Mouse (Mus musculus) testis, adult 2 months (tissue): ENCODE measurements around the gene Gse1.

Experiments used
- CTCF ChIP-seq: fragments of 200-500 bp; IDR thresholded peaks from 2 replicates; pipeline ENCODE4 v1.5.1; 2012; ENCODE audit warnings: low read depth, mild to moderate bottlenecking, inconsistent platforms, low read length, moderate library complexity; ENCODE audit not compliant: control insufficient read depth, insufficient read depth, insufficient replicate concordance
- POLR2A ChIP-seq: fragments of 200-500 bp; IDR thresholded peaks from 2 replicates; pipeline ENCODE4 v1.6.1; 2012; ENCODE audit warnings: low read depth, mild to moderate bottlenecking, inconsistent platforms, low read length, moderate library complexity; ENCODE audit not compliant: control insufficient read depth

DNA sequence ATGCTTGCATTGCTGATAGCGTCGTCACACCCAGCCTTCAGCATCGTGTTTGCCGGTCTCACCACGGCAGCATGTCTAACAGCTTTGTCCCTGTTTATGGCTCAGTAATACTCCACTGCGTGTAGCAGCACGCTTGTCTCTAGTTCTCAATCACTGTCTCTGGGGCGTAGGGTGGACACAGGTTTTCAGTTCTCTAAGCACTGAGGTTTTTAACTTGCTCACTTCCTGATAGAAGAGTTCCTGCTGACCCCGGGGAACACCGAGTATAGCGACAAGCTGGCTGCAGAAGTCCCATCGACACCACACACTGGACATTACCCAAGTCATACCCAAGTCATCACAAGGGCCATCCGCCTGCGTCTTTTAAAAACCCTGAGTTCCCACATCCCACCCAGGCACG, 207.5 kb downstream of the Gse1 start:
- TF ChIP-seq CTCF (no peak), POLR2A (no peak)
